Mouse (Mus musculus) urinary bladder, adult 18-20 months (tissue): ENCODE results near the gene Mettl6.
A peak's percentile ranks its signal among the peaks of the same experiment; 100 is the strongest.

ENCODE experiments used
- DNase-seq, 2 experiments: peaks; one replicate each; pipeline ENCODE4 v3.0.0; 2022; ENCODE audit warnings: low spot score in 2 of 2, mixed read lengths in 2 of 2

Mettl6 gene

GRCm38 (mm10) chr14:31494975-31495455, at the start of gene Mettl6:
Gene Mettl6, minus strand, starts transcription at chr14:31495040.
- DNase-seq, result peak; percentile 82 to 87

DNA sequence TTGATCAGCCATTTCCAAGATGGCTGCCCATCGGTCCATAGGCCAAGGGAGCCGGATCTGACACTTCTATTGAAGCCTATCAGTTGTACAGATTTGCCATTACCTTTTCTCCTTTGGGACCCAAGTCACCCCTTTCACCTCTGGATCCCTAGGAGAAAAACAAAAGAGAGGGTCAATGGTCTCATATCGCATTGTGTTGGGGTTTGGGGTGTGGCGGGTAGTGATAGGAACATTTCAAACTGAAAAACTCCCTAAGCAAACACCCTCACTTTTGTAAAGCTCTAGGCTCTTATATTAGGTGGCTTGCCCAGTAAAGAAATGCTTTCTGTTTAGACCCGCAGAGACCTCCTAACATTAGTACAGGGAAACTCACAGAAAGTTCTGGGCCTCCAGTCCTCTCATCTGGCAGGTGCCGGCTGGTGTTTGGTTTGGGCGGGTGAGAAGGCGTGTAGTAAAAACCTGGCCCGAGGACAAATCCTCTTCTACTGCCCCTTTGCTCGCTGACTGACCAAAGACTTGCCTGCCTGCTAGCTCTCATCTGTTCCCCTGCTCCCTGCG, 49.1 kb upstream of the Mettl6 start:
- DNase-seq, result no peak

GRCm38 (mm10) chr14:31537298-31537697, 42.5 kb upstream of the Mettl6 start:
- DNase-seq, result no peak

GRCm38 (mm10) chr14:31532656-31533055, 37.8 kb upstream of the Mettl6 start:
- DNase-seq, result no peak

DNA sequence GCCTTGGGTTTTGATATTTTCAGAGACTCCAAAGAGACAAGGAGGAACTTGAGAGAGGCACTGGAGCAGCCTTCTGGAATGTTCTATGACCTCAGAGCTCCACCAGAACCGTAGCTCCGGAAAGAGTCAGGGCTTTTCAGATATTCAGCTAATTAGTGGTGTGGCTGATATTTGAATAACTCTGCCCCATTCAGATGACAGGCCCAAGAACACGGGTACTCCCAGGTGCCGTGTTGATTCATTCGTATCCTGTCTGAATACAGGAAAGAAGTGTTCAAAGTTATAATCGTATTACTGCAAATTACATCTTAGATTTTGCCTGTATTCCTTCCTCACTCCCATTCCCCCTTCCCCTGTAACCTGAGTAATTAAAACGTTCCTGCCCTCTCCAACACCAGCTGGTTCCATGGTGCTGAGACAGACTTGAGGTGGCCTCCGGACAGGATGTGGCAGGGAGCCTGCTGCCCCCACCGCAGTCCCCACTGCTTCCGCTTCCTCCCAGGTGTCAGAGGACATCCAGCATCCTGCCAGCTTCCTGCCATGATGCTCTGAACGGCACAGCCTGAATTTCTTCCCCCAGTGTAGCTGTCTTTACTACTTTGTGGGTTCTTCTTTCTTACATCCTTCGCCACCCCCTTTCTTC, 36.8 kb upstream of the Mettl6 start:
- no peak for DNase-seq

DNA sequence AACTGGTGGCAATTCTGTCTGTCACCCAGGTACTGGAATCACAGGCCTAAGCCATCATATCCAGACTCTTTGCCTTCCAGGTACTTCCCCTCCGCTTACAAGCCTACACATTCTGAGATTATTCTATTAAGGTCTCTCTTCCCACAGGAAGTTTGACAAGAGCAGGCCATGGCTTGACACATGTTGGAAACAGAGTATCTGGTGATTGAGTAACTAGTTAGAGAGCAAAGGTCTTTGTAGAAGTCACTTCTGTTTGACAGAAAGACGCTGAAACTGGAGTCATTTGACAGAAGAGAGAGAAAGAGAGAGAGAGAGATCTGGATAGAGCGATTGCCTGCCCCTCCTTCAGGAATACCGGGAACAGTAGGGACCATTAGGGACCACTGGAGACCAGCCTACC, 36.0 kb upstream of the Mettl6 start:
- no peak for DNase-seq

- no peak for DNase-seq
Measured at GRCm38 (mm10) chr14:31525040-31525810, 30.4 kb upstream of the Mettl6 start.

DNA sequence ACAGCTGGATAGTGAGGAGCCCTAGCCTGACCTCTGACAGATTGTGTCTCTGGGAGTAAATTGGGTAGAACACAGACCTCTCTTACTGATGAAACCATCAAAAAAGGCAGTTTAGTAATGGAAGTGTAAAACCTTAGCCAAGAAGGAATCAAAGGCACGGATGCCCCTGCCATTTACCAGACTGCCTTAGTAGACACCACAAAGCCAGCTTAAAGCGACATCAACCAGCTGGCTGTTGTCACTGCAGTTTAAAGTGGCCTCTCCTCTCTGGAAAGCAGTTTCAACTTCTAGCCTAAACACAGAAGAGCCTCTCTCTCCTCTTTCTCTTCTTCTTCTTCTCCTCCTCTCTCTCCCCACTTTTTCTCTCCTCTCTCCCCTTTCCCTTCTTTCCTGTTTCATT, 26.5 kb upstream of the Mettl6 start:
- DNase-seq, result no peak

GRCm38 (mm10) chr14:31519165-31519564, 24.3 kb upstream of the Mettl6 start:
- DNase-seq, result no peak

- DNase-seq, result no peak
Measured at GRCm38 (mm10) chr14:31515895-31516294, 21.1 kb upstream of the Mettl6 start.

DNA sequence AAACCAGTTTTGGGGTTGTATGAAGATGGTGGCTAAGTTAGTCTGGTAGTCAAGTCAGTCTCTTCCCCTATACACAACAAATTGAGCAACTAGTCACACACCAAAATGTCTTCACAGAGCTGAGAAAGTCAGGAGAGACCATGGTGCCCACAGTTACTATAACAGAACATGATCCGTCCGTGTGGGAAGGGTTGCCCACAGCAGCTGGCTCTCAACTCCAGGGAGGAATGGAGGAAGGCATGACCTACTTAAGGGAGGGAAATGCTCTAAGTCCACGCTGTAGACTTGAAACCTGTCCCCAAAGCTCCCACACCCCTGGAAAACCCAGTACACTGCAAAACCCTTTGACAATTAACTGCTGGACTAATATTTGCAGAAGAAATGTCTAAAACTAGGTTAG, 15.5 kb upstream of the Mettl6 start:
- DNase-seq, result no peak

GRCm38 (mm10) chr14:31509911-31510310, 15.1 kb upstream of the Mettl6 start:
- no peak for DNase-seq

GRCm38 (mm10) chr14:31506456-31506855, 11.6 kb upstream of the Mettl6 start:
- no peak for DNase-seq

GRCm38 (mm10) chr14:31503406-31503805, 8.6 kb upstream of the Mettl6 start:
- DNase-seq, result no peak

- no peak for DNase-seq
Measured at GRCm38 (mm10) chr14:31499526-31499925, 4.7 kb upstream of the Mettl6 start.

DNA sequence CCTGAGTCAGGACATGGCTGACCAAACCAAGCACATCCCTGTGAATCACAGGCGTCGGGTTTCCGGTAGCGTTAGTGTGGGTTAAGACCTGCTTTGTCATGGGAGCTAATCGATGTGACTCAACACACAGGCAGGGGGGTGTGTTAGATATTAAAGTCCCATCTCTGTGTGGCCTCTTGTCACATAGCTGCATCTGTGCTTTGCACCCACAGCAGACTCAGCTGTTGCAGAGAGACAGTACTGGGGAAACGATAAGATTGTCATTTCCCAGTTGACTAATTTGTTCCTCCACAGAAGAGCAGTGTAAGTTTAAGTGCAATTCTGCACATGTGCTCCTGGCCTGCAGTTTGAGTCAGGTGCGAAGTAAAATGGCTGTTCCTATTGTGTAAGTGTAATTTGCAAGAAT, 1.4 kb upstream of the Mettl6 start:
- DNase-seq, result no peak

GRCm38 (mm10) chr14:31495538-31495937, 698 bp upstream of the Mettl6 start:
- DNase-seq, result no peak

DNA sequence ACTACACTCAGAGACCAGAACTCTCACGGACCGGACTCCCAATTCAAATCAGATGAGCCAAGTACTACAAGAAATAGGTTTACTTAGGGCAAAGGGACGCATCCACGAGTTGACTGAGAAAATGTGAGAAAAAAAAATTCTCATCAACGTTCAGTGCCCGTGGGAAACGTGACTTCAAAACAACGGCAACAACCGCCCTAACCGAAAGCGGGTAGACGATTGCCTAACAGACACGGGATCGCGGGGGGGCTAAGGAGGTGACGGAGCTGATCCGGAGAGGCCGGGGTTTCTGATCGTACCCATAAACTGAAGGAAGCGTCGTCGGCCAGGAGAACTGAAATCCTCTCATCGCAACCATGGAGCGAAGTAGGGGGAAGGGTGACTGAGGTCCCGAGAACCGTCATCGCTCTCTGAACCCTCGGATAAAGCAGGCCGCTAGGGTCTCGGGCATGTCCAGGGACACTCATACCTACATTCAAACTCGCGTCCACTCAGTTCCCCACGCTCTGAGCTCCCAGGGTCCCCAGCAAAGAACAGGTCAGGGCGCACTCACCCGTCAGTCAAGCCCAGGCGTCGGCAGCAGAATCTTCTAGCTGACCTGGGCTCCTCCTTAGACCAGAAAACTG, 378 bp downstream of the Mettl6 start, which contains the start of gene Eaf1:
Gene Eaf1, plus strand, starts transcription at position 51 of the 626 bp plus-strand sequence.
- DNase-seq, result no peak

- DNase-seq, result no peak
Measured at GRCm38 (mm10) chr14:31493901-31494300, 939 bp downstream of the Mettl6 start.

GRCm38 (mm10) chr14:31488055-31488454, 6.8 kb downstream of the Mettl6 start:
- no peak for DNase-seq

- DNase-seq, result no peak
Measured at GRCm38 (mm10) chr14:31486465-31486864, 8.4 kb downstream of the Mettl6 start.

GRCm38 (mm10) chr14:31482417-31482816, 12.4 kb downstream of the Mettl6 start:
- DNase-seq, result no peak
